Mouse (Mus musculus): ENCODE measurements around the gene Ccdc170.

DNA sequence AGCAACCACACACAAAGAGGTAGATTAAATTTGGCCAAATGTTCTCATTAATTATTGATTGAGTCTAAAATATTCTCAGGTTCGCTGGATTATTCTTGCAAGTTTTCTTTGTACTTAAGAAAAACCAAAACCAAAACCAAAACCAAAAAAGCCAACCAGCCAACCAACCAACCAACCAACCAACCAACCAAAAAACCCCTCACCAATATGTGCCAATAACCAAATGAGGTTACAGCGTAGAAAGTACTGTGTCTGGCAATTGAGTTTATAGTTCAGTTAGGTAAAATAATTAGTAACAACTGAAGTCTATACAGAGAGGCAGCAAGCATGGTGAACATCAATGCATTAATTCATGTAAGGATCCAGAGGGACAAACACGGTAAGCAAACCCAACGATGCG is 7.6 kb downstream of the Ccdc170 start:
- TF ChIP-seq CTCF (IDR thresholded peaks at IDR 0.05; ENCODE audit: insufficient read depth, low read length), result no peak
- no peak for TF ChIP-seq POLR2A (IDR thresholded peaks at IDR 0.05; ENCODE audit: borderline replicate concordance, extremely low read depth, low read depth, low read length)

Data from lung, adult 2 months (tissue).